Mouse (Mus musculus) brain, embryonic 14.5 days (tissue): Measurements from ENCODE around the gene Slc43a2.
A peak's percentile ranks its signal among the peaks of the same experiment; 100 is the strongest.

Experiments used
- CTCF ChIP-seq: fragments of 200-500 bp; IDR thresholded peaks from 2 replicates; pipeline ENCODE4 v1.5.1; 2012; ENCODE audit warnings: inconsistent platforms, mild to moderate bottlenecking, moderate library complexity, borderline replicate concordance; ENCODE audit not compliant: insufficient read depth, insufficient read length; ENCODE audit errors: extremely low read depth
- POLR2A ChIP-seq: fragments of 200-500 bp; IDR thresholded peaks from 2 replicates; pipeline ENCODE4 v1.6.1; 2012; ENCODE audit warnings: mild to moderate bottlenecking, inconsistent platforms, borderline replicate concordance; ENCODE audit not compliant: poor library complexity, insufficient read depth, insufficient read length, severe bottlenecking; ENCODE audit errors: extremely low read depth

GRCm38 (mm10) chr11:75486601-75487285, 44.8 kb upstream of the Slc43a2 start, which contains the start of gene Prpf8:
- TF ChIP-seq POLR2A (peak; percentile 38; the same call in 1 of the 2 replicates), CTCF (no peak)
